Mouse (Mus musculus) liver, adult 2 months (tissue): Measurements from ENCODE around the gene P4ha1.

Experiments
- CTCF ChIP-seq: fragments of 200-500 bp; IDR thresholded peaks from 2 replicates; pipeline ENCODE4 v1.5.1; 2011; ENCODE audit warnings: low read depth, low read length, control low read depth
- POLR2A ChIP-seq: fragments of 200-500 bp; IDR thresholded peaks from 2 replicates; pipeline ENCODE4 v1.6.1; 2011; ENCODE audit warnings: low read length, control low read depth; ENCODE audit not compliant: insufficient read depth; ENCODE audit errors: extremely low read depth

DNA sequence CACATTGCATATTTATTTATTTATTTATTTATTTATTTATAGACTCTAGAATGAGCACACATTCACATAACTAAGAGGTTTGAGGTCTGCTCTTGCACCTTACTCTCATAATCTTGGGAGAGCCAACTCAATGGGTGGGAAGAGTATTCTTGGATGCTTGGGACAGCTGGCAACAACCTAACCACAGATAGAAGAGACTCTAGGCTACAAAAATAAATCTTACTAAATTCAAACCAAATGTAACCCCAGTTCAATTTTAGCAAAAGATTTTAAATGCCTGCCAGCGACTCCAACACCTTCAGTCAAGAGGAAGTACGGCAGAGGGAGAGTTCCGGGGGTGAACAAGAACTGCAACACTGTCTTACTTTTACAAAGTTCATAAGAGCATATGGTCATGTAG lies 2.0 kb upstream of the P4ha1 start:
- TF ChIP-seq POLR2A (no peak), CTCF (no peak)
